Mouse (Mus musculus) embryo, embryonic 9.5 days (tissue): ENCODE measurements at regions not wholly inside any gene's neighbourhood (a gene's known extent, or its start where the extent isn't known, plus 50 kb on each side); places are given as distances from the start of the nearest gene placed in this dataset.

ENCODE experiments used
- DNase-seq: peaks from one replicate; pipeline ENCODE4 v3.0.0-alpha.2; 2017; ENCODE audit errors: extremely low spot score

DNA sequence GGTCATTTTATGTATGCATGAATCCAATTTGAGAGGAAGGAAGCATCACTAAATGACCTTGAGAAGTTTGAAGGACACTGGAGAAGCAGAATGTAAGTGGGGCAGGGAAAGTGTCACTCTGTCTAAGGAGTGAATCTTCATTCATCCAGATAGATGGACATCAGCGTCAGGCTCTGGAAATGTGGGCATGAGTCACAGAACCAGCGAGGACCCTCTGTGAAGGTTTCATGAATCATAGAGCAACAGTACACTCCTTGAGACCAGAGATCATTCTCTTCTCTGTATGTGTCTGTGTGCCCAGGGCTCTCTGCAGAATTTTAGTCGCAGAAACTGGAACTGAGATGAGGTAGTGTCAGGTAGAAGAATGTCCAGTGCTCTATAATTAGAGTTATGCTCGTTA is 62.4 kb upstream of the Lypd6 start:
- DNase-seq, result no peak

DNA sequence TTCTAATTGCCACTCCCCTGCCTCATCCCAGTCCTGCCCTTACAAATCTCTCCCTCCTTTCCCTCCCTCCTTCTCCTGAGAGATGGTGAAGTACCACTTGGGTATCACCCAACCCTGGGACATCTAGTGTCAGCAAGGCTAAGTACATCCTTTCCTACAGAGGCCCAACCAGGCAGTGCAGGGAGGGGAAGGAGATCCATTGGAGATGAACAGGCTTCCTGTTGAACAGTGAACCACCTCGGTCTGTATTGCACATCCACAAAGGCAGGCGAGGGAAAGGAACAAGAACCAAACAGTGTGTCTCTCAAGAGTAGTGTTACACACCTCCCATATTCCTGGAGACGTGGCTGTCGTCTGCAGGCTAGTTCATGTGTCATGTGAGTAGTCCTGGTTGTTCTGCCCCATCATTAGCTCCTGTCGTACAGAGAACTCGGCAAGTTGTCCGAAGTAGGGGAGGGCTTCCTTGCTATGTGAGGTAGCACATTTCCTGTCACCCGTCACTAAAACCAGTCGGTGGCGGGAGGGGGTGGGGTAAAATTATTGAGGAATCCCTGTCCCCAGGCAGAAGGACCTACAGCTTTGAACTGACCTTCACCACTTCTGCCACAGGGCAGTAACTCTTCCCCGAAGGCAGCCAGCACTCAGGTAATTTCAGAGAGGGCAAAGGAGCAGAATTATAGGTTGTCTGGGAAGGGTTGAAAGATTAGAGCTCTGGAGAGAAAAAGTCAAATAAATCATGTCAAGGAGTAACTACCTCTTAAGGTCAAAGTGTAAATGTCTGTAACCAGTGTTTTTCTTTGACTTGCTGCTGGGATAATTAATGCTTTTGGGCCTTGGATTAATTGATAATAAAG is 61.3 kb upstream of the Lypd6 start:
- DNase-seq, result peak; percentile 39

DNA sequence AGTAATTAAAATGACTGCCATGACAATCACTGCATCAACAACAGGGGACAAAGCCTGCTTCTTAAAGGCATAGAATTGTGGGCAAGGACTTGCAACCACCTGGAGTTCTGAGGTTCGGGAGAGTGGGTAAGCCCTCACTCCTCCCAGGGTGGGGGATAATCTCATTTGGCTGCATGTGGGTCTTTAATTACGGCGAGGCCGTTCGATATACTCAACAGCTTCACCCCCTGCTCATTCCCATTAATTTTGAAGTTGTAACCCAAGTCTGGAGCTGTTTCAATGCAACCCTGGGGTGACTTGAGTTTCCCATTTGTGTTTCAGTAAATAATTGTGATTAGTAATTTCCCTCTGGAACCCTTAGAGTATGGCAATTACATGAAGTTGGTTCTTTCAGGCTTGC is 57.9 kb upstream of the Lypd6 start:
- DNase-seq, result no peak

DNA sequence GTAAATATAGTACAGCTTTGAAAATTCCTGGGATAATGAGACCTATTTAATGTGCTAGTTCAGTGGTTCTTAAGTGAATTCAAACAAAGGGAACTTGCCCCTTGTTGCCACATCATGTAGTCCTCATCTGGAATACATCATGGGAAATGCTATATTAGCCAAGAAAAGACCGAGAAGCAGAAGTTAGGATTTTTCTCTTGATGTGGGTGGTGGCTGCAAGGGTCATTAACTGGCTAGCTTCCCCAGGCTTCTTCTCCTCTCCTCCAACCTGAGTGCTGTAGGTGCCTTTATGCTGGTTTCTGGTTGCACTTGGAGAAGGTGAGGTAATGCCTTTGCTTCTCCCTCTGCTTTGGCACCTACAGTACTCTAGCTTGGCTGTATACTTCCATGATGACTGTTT is 55.8 kb upstream of the Lypd6 start:
- DNase-seq, result no peak

DNA sequence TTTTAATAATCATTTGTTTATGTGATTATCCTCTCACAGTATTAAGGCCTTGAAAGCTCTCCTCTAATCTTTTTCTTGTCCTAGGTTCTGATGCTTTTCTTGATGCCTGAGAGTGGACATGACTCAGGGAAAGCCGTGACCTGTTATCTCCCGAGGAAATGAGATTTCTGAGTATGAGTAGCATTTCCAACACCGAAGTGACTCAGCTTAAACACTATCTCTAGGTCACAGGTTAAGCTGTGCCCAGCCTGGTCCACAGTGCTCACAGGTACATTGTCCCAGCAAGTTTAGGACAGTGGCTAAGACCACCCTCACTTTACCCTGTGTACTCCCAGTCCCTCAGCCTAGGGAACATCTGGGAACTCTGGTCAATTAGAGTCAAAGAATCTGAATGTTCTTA is 53.9 kb upstream of the Lypd6 start:
- DNase-seq, result no peak

DNA sequence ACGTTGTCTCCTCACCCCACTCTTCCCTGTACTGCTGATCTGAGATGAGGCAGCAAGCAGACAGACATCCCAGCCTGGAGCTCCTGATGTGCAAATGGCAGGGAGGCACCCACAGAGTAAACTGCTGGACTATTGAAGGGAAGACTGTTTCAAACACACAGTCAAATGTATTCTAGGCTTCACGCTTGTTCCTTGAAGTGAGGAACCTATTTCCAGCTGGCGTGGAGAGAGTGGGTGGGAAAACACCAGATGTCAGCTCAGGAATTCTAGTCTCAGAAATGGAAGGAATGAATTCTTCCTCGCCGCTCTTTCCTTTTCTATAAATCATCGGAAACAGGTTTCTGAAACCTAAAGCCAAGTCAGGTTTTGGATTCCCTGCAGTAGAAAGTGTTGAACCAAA is 53.0 kb upstream of the Lypd6 start:
- DNase-seq, result no peak

DNA sequence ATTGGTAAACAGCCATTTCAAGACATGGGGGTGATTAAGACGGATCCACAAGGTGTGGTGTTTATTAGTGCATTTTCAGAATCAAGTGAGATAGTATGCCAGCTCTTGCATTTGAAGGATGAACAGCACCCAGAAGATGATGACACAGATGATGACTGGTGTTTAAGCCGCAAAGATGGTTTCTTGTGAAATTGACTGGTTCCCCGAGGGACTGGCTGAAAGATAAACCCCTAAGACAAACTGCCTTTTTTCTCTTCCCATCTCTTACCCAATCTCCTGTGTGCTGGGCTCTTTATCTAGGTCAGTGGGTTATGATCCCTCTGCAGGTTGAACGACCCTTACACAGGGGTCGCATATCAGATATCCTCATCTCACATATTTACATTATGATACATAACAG is 52.3 kb upstream of the Lypd6 start:
- DNase-seq, result no peak

DNA sequence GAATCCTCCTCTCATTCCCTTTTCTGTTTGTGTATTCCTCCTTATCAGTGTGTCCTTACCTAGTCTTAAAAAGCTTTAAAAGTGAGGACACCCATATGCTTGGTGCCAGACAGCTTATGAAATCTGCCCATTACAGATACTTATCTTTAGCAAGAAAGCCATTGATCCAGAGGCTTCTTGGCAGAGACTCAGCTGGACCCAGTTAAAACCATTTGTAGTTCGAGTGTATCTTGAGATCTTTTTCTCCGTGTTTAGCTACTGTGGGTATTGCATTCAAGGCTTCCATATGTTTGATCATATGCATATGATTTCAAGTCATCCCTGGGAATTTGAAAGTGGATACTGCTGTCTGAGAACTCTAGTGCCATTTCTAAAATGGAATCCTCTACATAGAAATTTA is 51.5 kb upstream of the Lypd6 start:
- DNase-seq, result no peak
